Mouse (Mus musculus): ENCODE results near the gene Gab2.

Gab2 gene

DNA sequence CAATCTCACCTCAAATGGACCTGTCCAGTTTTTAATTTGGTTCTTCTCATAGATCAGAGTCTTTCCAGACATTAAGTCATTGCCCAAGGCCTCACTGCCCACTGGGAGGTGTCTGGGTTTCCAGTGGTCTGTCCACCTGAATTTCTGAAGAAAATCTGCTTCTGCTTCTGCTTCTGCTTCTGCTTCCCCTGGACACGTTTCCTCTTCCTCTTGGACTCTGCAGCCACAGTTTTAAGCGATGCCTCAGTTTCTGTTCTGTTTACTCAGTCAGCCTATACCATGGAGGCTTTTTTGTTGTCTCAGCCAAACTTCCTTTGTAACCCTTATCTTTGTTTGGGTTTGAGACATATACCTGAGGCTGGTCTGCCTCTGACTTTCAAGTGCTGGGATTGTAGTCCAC, 170.3 kb downstream of the Gab2 start:
- no peak for DNase-seq (ENCODE audit: low spot score in 2 of 2)

DNA sequence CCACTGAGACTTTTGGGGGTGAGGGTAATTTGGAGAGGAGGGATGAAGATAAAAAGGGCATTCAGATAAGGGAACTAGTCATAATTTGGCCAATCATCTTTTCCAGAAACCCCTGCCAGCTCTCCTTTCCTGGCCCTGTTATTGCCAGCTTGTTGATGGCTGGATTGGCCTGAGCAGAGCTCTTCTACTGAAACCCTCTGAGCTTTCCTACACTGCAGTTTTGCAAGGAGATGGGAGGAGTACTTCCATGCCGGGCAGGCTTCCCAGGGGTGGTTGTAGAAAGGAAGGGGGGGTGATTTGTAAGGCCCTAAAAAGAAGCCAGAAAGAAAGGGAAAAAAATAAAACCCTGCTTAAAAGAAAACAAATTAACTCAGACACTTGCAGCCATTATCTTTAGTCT, 181.2 kb downstream of the Gab2 start:
- no peak for DNase-seq (ENCODE audit: low spot score in 2 of 2)

DNA sequence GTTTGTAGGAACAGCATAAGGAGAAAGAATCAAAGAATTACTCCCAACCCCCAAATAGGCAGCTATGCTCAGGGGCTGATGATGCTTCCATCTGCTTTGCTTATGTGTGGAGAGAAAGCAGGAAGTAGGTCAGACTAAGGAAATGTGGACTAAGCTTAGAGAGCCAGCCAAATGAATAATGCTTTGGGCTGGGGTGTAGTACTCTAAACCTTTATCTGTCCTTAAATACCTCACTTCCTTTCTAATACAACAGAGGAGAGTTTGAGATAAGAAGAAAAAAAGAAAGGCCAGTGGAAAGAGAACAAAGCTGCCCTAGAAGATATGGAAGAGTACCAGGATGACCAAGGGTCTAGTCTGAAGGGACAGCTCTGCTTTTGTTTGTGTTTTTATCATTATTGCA, 189.0 kb downstream of the Gab2 start:
- no peak for DNase-seq (ENCODE audit: low spot score in 2 of 2)

DNA sequence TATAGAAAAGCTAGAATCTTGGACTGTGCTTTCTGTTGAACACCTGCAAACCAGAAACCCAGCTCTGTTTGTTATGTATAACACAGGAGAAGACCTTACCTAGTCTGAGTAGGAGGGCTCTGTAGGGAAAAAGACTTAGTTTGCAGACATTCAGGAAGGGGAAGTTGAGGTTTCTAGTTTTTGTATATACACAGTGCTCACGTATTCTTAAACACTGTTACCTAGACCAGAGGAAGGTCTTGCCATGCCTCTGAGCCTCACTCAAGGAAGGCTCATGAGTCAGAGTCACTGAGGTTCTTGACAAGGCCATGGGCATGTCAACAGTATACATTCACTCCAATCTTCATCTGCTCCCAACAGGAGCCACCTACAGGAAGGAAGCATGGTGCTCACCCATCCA, 189.7 kb downstream of the Gab2 start:
- no peak for DNase-seq (ENCODE audit: low spot score in 2 of 2)

DNA sequence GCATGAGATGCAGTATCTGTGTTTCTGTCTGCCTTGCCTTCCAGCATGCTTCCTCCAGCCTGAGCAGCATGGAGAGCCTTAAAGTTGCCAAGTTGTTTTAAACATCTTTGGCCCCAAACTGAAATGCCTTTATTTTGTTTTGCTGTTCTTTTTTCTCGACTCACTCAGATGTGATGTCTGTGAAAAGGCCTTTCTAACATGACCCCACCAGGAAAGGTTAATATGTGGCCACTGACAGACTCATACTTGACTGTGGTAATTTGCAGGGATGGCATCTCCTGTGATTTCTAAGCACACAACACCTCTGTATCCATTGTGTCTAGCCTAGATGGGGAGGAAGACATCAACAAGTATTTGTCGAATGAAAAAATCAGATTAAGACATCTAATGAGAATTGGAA, 215.6 kb downstream of the Gab2 start:
- no peak for DNase-seq (ENCODE audit: low spot score in 2 of 2)

DNA sequence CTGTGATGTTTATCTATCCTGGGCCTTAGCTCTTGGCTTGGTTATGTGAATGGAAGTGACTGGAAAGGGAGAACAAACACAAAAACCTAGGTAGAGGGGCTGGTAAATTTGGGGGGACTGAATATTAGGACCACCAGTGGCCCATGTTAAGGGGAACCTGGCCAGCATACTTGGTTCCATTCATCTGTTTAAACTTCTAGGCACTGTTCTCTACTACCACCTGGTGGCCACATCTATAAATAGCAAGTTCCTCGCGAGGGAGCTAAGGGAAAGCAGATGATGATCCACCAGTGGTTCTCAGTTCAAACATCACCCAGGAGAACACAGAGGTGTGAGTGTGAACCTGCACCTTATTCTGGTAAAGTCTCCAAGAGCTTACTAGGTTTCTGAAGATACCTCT, 216.1 kb downstream of the Gab2 start:
- DNase-seq (ENCODE audit: low spot score in 2 of 2), result peak; percentile 17 to 47

DNA sequence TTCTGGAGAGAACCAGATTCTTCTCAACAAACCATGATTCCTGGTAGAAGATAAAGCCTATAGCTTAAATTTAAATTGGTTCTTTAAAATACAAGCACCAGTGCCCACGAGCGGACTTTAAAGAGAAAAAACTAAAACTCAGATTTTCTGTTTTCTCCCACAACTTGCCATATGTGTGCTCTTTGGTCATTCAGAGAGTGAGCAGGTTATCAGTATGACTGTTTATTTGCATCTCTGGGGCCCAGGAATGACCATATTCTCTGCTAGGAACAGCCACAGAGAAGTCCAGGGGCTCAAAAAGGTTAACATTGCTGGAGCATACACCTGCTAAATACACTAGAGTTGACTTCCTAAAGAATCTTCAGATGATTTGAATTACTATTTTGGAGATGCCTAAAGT, 216.9 kb downstream of the Gab2 start:
- DNase-seq (ENCODE audit: low spot score in 2 of 2), result no peak

DNA sequence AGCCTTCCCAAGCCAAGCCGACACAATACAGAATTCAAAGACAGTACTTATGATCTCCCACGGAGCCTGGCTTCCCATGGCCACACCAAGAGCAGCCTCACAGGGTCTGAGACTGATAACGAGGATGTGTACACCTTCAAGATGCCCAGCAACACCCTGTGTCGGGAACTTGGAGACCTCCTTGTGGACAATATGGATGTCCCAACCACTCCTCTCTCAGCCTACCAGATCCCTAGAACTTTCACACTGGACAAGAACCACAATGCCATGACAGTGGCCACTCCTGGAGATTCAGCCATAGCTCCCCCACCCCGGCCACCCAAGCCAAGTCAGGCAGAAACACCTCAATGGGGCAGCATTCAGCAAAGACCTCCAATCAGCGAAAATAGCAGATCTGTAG, 217.6 kb downstream of the Gab2 start:
- DNase-seq (ENCODE audit: low spot score in 2 of 2), result no peak

DNA sequence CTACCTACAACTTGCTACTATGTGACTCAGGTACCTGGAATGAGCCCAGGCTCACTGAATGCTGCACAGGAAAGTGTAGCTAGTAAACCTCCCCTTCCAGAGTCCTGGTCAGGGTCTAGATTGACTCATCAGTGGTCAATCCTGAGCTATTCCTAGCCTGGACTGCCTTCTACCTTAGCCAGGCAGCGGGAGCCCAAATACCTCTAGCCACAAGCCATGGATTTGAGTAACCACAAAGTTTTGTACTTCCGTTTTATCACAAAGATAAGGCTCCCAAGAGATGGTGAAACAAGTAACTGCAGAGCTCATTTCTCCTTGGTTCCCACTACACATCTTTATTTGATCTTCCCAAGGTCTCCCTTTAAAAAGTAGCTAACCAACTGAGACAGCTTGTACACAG, 219.5 kb downstream of the Gab2 start:
- no peak for DNase-seq (ENCODE audit: low spot score in 2 of 2)

DNA sequence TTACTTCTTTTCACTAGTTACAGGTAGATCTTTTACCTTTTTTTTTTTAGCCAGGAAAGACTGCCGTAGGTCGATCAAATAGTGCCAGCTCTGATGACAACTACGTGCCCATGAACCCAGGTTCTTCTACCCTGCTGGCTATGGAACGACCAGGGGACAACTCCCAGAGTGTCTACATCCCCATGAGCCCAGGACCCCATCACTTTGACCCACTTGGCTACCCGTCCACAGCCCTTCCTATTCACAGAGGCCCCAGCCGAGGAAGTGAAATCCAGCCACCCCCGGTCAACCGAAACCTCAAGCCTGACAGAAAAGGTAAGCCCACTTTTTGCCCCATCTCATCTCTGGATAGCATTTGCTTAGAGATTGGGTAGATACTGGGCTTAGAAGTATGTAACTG, 219.9 kb downstream of the Gab2 start:
- DNase-seq (ENCODE audit: low spot score in 2 of 2), result no peak

DNA sequence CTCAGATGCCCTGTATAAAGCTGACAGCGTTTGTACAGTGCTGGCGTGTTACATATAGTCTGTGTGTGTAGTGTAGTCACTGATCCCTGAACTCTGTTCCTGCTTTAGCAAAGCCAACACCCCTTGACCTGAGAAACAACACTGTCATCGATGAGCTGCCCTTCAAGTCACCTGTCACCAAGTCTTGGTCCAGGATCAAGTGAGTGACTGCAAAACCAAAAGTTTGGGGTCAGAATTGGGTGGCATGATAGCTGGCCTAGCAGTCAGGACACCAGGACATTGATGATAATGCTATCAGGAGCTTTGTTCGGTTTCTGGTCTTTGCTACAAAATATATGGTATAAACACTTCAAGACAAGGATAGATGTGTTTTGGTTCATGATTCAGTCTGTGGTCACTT, 220.9 kb downstream of the Gab2 start:
- no peak for DNase-seq (ENCODE audit: low spot score in 2 of 2)

DNA sequence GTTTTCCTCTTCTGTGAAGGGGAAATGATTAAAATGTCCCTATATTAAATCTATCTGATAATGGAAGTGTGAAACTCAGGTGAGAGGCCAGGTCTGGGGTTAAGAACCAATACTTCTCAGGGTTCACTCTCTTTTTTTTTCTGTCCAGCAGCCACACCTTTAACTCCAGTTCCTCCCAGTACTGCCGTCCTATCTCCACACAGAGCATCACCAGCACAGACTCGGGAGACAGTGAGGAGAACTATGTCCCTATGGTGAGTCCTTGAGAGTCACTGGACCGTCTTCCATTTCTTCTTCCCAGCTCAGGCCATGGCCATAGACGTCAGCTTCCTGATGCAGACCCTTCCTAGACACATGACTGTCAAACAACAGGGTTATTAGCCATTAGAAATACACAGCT, 221.5 kb downstream of the Gab2 start:
- no peak for DNase-seq (ENCODE audit: low spot score in 2 of 2)

DNA sequence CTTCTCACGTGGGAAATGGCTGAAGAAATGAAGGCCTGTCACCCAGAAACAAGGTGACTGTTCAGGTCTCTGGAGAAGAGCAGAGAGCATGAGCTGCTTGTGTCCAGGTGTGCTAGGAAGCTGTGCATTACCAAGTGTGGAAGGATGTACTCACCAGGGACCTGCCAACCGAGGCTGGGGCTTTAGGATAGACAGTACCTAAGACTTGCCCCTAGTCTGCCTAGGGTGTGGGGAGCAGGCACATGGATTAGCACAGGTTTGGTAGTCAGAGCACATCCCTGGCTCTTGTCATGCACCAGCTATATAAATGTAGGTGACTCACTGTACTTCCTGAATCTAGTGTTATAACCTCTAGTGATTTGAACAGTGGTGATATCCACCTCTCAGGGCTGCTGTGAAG, 222.2 kb downstream of the Gab2 start:
- no peak for DNase-seq (ENCODE audit: low spot score in 2 of 2)

DNA sequence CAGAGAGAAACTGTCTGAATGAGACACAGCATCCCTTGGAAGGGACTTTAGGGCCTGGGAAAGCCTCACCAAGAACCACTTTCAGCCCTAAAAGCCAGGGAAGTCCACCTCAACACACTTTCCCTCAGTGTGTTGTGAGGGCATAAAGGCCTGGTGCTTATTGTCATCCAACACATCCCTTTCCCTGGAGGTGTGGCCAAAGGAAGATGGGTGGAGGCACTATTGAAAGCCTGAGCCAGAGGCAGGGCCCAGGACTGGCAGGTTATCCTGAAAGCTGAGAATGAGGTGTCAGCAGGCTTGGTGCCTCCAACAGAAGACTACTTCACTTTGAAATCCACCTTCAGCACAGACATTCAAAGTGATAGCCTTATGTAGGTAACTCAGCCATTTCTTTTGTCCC, 223.1 kb downstream of the Gab2 start:
- no peak for DNase-seq (ENCODE audit: low spot score in 2 of 2)

DNA sequence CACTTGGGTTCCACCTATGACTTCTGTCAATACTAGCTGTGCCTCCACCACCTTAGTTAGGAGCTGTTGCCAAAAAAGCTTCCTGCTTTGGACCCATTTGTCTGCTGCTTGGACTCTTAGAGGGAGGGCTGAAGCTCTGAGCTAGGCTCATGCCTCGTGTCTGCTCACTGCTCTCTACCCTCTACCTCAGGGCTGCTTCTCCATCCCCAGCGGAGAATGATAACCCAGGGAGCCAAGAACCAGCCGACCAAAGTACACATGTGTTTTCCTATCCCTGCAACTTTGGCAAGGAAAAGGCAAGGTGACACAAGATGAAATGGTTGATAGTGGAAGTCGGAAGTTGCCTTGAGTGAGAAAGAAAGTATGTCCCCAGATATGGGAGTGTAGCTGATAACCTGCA, 223.8 kb downstream of the Gab2 start:
- DNase-seq (ENCODE audit: low spot score in 2 of 2), result no peak

DNA sequence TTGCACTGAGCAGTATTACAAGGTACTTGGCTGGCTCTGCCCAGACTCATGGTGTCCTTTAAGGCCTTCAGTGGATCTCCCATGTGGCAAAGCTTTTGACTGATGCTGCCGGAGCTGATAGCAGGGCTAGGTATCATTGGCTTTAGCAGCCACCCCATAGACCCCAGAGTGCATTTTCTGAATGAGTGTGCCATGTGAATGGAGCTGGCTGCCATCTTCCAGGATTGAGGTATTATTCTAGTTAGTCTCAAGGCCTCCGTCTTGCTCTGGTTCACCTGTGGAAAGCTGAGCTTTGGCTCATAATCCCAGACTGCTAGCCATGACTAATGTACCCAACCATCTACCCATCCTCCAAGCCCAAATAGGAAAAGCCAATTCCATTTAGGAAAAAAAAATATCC, 225.4 kb downstream of the Gab2 start:
- no peak for DNase-seq (ENCODE audit: low spot score in 2 of 2)

DNA sequence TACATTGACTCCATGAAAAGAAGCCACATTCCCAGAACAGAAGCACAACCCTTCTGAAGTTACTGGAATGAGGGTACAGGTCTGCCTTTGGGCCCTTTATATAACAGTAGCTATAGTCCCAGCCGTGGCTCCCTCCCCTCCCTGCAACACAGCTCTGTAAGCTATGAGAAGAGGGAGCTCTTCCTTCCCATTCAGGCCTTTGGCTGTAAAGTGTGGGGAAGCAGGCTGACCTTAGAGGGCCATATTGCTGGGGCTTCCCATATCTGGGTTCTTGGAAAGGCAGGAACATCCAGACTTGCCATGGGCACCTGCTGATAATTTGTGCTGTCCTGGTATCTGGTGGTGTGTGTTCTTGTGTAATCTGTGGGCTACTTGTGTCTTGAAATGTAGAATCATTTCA, 226.2 kb downstream of the Gab2 start:
- no peak for DNase-seq (ENCODE audit: low spot score in 2 of 2)

DNA sequence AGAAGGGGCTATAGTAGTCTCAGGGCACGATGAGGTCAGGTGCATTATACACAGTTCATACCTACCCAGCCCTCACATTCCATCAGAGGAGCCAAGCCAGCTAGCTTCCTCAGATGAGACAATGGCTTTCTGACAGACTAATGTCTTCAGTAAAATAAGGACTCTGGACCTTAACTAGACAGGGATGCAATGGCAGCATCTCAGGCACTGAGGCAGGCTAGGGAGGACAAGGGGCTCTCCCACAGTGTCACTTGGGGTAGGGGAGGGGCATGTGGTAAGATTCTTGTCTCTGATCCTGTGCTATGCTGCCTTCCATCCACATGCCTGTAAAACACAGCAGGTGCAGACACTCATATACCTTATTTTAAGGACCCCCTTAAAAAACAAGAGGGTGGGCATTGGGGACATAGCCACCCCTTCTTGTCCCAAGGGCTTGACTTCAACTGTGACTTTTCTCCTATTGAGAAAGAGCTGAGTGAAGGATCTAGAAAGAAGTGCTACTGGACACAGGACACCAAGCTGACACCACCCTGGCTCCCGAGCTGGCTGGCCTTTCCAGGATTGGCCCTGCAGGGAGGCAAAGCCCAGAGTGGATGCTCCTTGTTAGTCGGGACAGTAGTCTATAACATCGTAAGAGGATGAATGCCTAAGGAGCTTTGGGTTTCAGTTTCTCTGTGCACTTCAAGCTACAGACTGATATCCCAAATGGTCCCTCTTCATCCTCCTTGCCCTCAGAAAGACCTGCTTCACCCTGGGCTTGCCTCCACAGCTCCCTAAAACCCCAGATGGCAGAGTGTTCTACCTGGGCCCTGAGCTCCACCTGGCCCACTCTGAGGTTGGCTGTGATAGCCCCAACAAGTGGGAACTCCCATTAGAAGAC, 228.3 kb downstream of the Gab2 start:
- DNase-seq (ENCODE audit: low spot score in 2 of 2), result no peak

DNA sequence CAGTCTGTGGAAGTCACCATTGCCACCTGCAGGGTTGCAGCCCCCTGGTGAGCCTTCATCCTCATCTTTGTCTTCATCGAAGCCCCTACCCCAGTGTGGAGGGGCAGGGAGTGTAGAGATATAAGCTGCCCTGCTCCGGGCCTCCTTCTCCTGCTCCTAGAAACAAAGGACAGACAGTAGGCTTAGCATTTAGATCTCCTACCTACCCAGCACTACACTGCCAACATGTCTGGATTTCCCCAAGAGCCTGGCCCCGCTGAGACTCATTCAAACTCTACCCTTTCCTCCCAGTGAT, 228.9 kb downstream of the Gab2 start:
- no peak for DNase-seq (ENCODE audit: low spot score in 2 of 2)

DNA sequence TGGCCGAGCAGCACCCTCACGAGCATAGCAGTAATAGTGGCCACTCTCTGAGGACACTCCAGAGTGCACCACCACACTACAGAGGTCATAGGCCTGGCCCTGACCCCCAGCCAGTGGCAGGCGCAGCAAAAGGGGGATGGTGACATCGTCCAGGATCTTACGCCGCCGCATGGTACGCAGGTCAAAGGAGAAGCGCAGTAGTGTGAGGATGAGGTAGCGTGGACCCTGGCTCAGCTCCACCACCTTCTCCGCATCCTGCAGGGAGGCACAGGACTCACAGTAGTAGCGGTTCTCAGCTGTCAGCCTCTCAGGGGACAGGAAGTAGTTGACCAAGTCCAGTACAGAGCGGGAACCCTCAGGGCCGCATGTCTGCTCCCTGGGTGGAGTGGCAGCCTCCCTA, 230.2 kb downstream of the Gab2 start:
- DNase-seq (ENCODE audit: low spot score in 2 of 2), result no peak

DNA sequence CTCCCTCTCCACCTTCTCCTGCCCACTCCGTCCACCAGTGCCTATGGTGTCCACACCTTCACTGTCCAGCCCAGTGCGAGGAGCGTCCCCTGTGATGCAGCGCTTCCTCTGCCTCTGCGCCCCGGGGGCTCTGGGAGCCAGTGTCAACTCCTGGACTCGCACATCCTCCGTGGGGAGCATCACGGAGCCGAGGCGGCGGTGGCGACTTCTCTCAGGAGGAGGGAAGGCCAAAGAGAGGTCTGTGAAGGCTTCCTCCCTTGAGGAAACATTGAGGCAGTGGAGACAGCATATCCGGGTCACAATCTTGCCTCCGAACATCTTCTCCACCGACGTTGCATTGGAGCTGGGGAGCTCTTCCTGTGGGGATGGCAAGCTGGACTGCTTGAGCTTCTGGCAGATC, 230.8 kb downstream of the Gab2 start:
- DNase-seq (ENCODE audit: low spot score in 2 of 2), result no peak

DNA sequence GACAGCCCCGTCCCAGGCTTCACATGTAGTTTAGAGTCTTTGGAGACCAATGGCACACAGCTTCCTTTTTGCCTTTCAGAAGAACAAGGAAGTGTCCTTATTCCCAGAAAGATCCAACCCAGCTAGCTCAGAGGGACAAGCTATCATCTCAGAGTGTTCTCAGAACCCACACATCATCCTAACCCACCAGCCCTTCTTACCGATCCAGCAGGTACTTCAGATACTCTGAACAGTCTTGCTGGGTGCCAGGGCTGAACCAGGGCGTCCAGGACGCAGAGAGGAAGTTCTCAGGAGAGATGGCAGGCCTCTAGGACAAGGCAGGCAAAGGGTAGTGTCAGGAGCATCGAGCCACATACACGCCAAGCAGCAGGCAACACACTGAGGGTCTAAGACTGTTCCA, 231.5 kb downstream of the Gab2 start:
- DNase-seq (ENCODE audit: low spot score in 2 of 2), result no peak

DNA sequence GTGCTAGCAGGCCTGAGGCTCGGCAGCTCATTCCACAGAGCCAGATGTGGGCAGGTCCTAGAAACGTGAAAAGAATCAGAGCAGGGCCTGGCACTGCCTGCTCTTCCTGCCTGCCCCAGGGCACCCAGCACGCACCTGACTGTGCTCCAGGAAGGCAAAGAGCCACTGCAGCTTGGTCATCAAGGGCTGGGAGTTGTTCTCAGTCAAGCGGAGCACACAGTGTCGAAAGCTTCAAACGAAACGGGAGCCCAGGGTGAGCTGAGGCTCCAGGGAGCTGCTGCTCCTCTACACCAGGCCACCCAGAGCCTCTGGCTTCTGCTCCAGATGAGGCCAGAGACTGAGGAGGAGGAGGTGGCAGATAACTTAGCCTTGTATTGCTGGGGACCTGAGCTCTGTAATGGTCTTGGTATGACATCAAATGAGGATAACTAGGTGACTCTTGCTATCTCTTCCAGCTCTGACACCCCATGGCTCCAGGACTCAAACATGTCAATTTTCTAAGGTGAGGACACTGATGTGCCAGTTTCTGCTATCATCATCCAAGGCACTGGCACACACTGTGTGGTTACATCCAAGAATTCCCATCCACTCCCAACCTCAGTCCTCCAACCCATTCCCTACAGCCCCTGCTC, 232.1 kb downstream of the Gab2 start:
- no peak for DNase-seq (ENCODE audit: low spot score in 2 of 2)

DNA sequence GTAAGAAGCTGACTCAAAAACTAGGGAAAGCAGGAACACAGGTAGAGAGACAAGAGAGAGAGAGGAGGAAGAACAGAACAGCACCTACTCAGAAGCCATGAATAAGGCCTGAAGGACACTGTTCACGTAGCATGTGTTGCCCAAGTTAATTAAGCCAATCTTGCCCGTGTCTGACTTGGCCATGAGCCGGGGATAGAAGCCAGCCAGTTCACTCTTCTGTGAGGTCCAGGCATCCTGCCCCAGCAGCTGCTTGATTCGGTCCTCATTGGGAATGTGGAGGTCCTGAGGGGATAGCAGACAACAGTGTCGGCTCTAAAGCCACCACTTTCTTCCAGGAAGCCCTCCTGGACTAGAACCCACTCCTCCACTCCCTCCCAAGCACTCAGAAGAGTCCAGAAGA, 233.3 kb downstream of the Gab2 start:
- no peak for DNase-seq (ENCODE audit: low spot score in 2 of 2)
